Comparison of ENCODE assay signal across 8 mouse cellular contexts in genomic region chr3:59121067-59121730, GRCm38 (mm10). TPM values are rescaled to one million over a fixed set of nuclear protein-coding genes. Genes with fewer than 3 reads are reported as not detected.
A peak's percentile ranks its signal among the peaks of the same experiment; 100 is the strongest.
DNase-seq lines count a peak whose midpoint lies in the region; ATAC-seq and TF ChIP-seq lines count a peak whose summit lies in the region.

No protein-coding gene starts in this region.

- DNase-seq in layer of hippocampus, adult 2 months (ENCODE audit: low spot score in 2 of 2) = no peak
- no peak for DNase-seq in layer of hippocampus, adult 8-10 months (ENCODE audit: low spot score in 2 of 2)
- peak; percentile 82 for DNase-seq in R1 (ENCODE audit: low read depth, low spot score)
- DNase-seq in heart, adult 9 months (ENCODE audit: low spot score in 2 of 2) = peak; percentile 36 to 42
- DNase-seq in yolk sac, embryonic 10.5 days (ENCODE audit: low spot score) = no peak
- DNase-seq in adipocyte (ENCODE audit: low spot score) = no peak
- no peak for DNase-seq in ovary, postnatal 36 days (ENCODE audit: low spot score)

- H3K4me3 ChIP-seq in layer of hippocampus, adult 2 months = no peak overlapping the region
- no peak overlapping the region for H3K4me3 ChIP-seq in midbrain, embryonic 15.5 days

- H3K9ac ChIP-seq in midbrain, embryonic 15.5 days = no peak overlapping the region

- no peaks in the 10 kb centered on the region for H3K9me3 ChIP-seq in midbrain, embryonic 15.5 days

- peak; percentile 38 for ATAC-seq in midbrain, embryonic 15.5 days (replicated peaks)

- no peak for TF ChIP-seq CTCF in layer of hippocampus, adult 2 months (conservative IDR thresholded peaks at IDR 0.05)

- H3K27me3 ChIP-seq in midbrain, embryonic 15.5 days (replicated peaks) = no peaks in the 10 kb centered on the region

- H3K36me3 ChIP-seq in midbrain, embryonic 15.5 days (replicated peaks) = no peaks in the 10 kb centered on the region

- H3K4me2 ChIP-seq in midbrain, embryonic 15.5 days = no peak overlapping the region

- H3K27ac ChIP-seq in layer of hippocampus, adult 2 months = peak overlapping the region; percentile 37; the same call in 1 of the 2 replicates
- H3K27ac ChIP-seq in midbrain, embryonic 15.5 days = no peak overlapping the region

- no peaks in the 10 kb centered on the region for H3K4me1 ChIP-seq in midbrain, embryonic 15.5 days

- WGBS in midbrain, embryonic 15.5 days = 27% methylated on average over 7 of the region's 7 CpGs

RNA-seq across cellular contexts. Expression of gene Gpr171, which starts 19.6 kb away (rescaled TPM):
- total RNA-seq in layer of hippocampus, adult 2 months (2021) = not detected
- not detected for total RNA-seq in layer of hippocampus, adult 8-10 months (2022)
- 1.1 and 1.4 TPM in 2 replicates for polyA plus RNA-seq in midbrain, embryonic 15.5 days (2015; fragmentation: Nextera tagmentation; extraction: Ambion mirVana)

RNA-seq across cellular contexts. Expression of gene P2ry14, which starts 32.2 kb away (rescaled TPM):
- total RNA-seq in layer of hippocampus, adult 2 months (2021) = 1 to 10 TPM; 1.8 to 3.5 TPM
- total RNA-seq in layer of hippocampus, adult 8-10 months (2022) = 1 to 10 TPM; 1.4 to 3.4 (median 2.5) TPM
- polyA plus RNA-seq in midbrain, embryonic 15.5 days (2015; fragmentation: Nextera tagmentation; extraction: Ambion mirVana) = 4.0 TPM in 2 replicates

Comparison
In these comparisons a context has a peak if more than half of its experiments do, and no peak if none do; other contexts are left out.
1. DNase-seq: peak in R1 (single experiment) and heart, adult 9 months (2 of 2); none in layer of hippocampus, adult 2 months (0 of 2), layer of hippocampus, adult 8-10 months (0 of 2), yolk sac, embryonic 10.5 days (single experiment), adipocyte (single experiment) and ovary, postnatal 36 days (single experiment).